Mouse (Mus musculus) G1E-ER4 (cell line): Measurements from ENCODE around the gene Tigar. TPM values are rescaled to one million over a fixed set of nuclear protein-coding genes. Genes with fewer than 3 reads are reported as not detected.

Source experiments
- GATA1 ChIP-seq: IDR thresholded peaks from one replicate; pipeline ENCODE4 v1.8.0; 2012; ENCODE audit warnings: low read length, inconsistent platforms
- polyA plus RNA-seq: library from polyadenylated mRNA; stranded (reverse); fragments of >175 nt; gene quantifications from 2 replicates; pipeline ENCODE4 v1.2.3, GENCODE M21; 2012

Tigar gene
- polyA plus RNA-seq, 1 experiment = 0.59 TPM

GRCm38 (mm10) chr6:127059975-127060374 is 49.4 kb downstream of the Tigar start:
- TF ChIP-seq GATA1 = no peak

- TF ChIP-seq GATA1 = no peak
Observed at GRCm38 (mm10) chr6:127056990-127057588, 52.3 kb downstream of the Tigar start.

- no peak for TF ChIP-seq GATA1
Observed at GRCm38 (mm10) chr6:127050847-127051246, 58.5 kb downstream of the Tigar start.

GRCm38 (mm10) chr6:127044909-127045308 is 64.4 kb downstream of the Tigar start:
- TF ChIP-seq GATA1 = no peak

Other genes with a start within 250 kb of the Tigar start
- gene Dyrk4, start 187.7 kb downstream of the Tigar start, polyA plus RNA-seq = not detected in 2 replicates
- 34.6 and 57.7 TPM in 2 replicates for gene Rad51ap1, start 170.0 kb downstream of the Tigar start, polyA plus RNA-seq
- gene D6Wsu163e, start 169.6 kb downstream of the Tigar start, polyA plus RNA-seq = 3.1 TPM in 2 replicates
- not detected in 2 replicates for gene Fgf6, start 94.0 kb downstream of the Tigar start, polyA plus RNA-seq
- gene Fgf23, start 36.7 kb downstream of the Tigar start, polyA plus RNA-seq = not detected in 2 replicates
- gene Ccnd2, start 42.6 kb upstream of the Tigar start, polyA plus RNA-seq = 304 and 778 TPM in 2 replicates